Mouse (Mus musculus) testis, adult 2 months (tissue): ENCODE measurements around the gene Ifitm5.

Experiments used
- CTCF ChIP-seq: fragments of 200-500 bp; IDR thresholded peaks from 2 replicates; pipeline ENCODE4 v1.5.1; 2012; ENCODE audit warnings: low read depth, mild to moderate bottlenecking, inconsistent platforms, low read length, moderate library complexity; ENCODE audit not compliant: control insufficient read depth, insufficient read depth, insufficient replicate concordance
- POLR2A ChIP-seq: fragments of 200-500 bp; IDR thresholded peaks from 2 replicates; pipeline ENCODE4 v1.6.1; 2012; ENCODE audit warnings: low read depth, mild to moderate bottlenecking, inconsistent platforms, low read length, moderate library complexity; ENCODE audit not compliant: control insufficient read depth

- TF ChIP-seq CTCF, result peak; percentile 89
- TF ChIP-seq POLR2A, result no peak
Measured at GRCm38 (mm10) chr7:140903212-140903611, 46.9 kb downstream of the Ifitm5 start.
